Mouse (Mus musculus): ENCODE data around the gene Rab26.

- TF ChIP-seq CTCF (IDR thresholded peaks at IDR 0.05; ENCODE audit: control insufficient read depth, insufficient read depth, insufficient replicate concordance, low read depth, low read length) (no peak), POLR2A (IDR thresholded peaks at IDR 0.05; ENCODE audit: control insufficient read depth, low read depth, low read length) (no peak)
These were observed 52.8 kb downstream of the Rab26 start for GRCm38 (mm10) chr17:24481027-24481815.

All from testis, adult 2 months (tissue).